Mouse (Mus musculus): ENCODE results near the gene Actr5. TPM values are rescaled to one million over a fixed set of nuclear protein-coding genes. Genes with fewer than 3 reads are reported as not detected.
A peak's percentile ranks its signal among the peaks of the same experiment; 100 is the strongest.

The Actr5 gene
- total RNA-seq, 2 experiments from 2014 or later: 10.0 to 10.2 TPM

DNA sequence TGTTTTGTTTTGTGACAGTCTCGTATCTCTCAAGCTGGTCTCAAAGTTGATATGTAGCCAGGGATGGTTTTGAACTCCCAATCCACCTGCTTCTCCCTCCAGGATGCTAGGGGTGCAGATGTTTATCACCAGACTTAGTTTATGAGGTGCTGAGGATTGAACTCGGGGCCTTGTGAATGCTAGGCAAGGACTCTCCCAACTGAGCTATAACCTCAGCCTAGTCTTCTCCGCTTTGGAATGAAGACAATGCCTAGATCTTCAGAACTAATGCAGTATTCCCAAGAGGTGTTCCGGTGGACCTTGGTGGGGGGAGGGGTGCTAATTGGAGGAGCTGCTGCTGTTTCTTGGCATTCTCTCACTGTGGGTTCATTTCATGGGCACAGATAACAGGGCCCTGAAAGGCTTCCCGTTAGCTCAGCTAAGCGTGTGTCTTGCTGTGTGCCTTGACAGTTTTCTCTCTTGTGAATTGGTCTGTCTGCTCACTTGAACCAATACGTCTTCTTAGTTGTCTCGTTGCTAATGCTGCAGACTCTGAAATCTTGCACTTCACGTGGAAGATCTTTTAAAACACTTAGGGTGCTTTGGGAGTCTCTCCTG is 59.7 kb downstream of the Actr5 start:
- DNase-seq (ENCODE audit: extremely low spot score in 1 of 2, low spot score in 1 of 2): no peak

DNA sequence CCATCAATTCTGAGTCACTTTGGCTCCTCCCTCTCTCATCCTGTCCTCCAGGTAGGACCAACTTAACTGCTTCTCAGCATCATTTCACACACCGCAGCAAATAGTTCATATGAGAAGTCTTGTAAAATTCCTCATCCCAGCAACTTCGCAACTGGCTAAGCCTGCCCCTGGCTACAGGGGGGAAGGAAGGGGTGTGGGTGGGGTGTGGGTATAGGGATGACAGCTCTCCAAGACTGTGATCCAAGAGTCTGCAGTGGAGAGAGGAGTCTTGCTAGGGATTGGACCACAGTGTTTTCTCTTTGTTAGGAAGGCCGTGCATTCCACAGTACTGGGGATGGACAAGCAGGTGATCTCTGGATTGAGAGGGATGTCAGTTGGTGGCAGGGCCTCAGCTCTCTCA is 60.2 kb downstream of the Actr5 start:
- DNase-seq (ENCODE audit: extremely low spot score in 1 of 2, low spot score in 1 of 2): no peak

DNA sequence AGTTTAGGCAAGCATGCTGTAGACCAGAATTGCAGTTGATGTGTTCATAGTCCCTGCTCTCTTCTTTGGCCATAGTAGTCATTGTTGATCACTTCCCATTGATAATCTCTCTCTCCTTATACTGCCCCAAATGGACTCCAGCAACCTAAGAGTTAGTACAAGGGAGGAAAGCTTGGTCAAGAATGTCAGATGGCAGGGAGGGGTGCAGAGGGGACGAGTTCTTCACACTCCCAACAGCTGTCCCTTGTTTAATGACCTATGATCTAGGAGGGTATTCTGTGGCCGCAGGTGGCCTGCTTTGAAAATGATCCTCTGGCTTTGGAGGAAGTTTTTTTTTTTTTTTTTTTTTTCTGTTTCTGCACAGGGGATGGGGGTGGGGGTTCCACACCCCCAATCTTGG is 61.7 kb downstream of the Actr5 start:
- no peak for DNase-seq (ENCODE audit: extremely low spot score in 1 of 2, low spot score in 1 of 2)

DNA sequence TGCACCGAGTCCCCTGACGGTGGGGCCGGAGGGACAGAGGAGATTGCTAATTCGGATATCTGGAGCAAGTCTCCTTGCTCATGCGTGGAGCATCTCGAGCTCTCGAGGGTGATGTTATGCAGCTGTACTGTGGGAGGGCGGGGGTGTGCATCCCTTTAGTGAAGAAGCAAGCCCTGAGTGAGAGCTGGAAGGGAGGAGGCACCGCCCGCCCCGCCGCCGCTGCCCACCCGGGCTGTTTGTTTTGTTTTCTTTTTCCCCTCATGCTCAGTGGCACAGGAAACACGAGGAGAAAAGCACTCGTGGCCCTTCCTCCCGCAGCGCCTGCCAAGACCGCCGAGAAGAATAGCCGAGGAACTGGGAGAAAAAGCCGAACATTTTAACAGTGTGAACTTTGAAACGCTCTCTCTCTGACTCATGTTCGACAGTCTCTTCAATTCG is 63.1 kb downstream of the Actr5 start:
- peak; percentile 39 to 50 for DNase-seq (ENCODE audit: extremely low spot score in 1 of 2, low spot score in 1 of 2)

Small RNAs within 50 kb of the gene (microRNA-seq; reads per million reads assigned to microRNA genes)
- gene Mir3474: 3.5 to 3.8 reads per million in 2 experiments

Other genes with a start within 250 kb of the Actr5 start
- gene Snhg11, start 249.2 kb upstream of the Actr5 start, total RNA-seq (2021): 100 to 1,000 TPM; 315 to 544 TPM
- gene Ralgapb, start 215.0 kb upstream of the Actr5 start, total RNA-seq (2021): 10 to 100 TPM; 87.2 to 87.6 TPM
- gene Adig, start 122.3 kb upstream of the Actr5 start, total RNA-seq (2021): not detected
- gene Arhgap40, start 112.1 kb upstream of the Actr5 start, total RNA-seq (2021): not detected
- gene Slc32a1, start 14.1 kb upstream of the Actr5 start, total RNA-seq (2021): 10 to 100 TPM; 68.3 to 77.6 TPM
- 100 to 1,000 TPM; 138 to 141 TPM for gene Ppp1r16b, start 40.5 kb downstream of the Actr5 start, total RNA-seq (2021)
- 1 to 10 TPM; 5.2 to 6.5 TPM for gene Fam83d, start 143.2 kb downstream of the Actr5 start, total RNA-seq (2021)
- gene Dhx35, start 169.9 kb downstream of the Actr5 start, total RNA-seq (2021): 10 to 100 TPM; 16.1 to 22.0 TPM